Mouse (Mus musculus) MEL (cell line): ENCODE measurements around the gene Rfxank. TPM values are rescaled to one million over a fixed set of nuclear protein-coding genes. Genes with fewer than 3 reads are reported as not detected.

ENCODE experiments used
- DNase-seq: peaks from one replicate; pipeline ENCODE4 v3.0.0; 2011; ENCODE audit warnings: low read depth, low spot score
- H3K27ac ChIP-seq: 2 replicates; pipeline ENCODE4 v1.5.1; 2012; ENCODE audit warnings: low read depth, mild to moderate bottlenecking, control low read depth, low read length, moderate library complexity; ENCODE audit not compliant: control insufficient read depth
- H3K27me3 ChIP-seq, 2 experiments: fragments of 150-350 bp in 1 of 2; sonication (generic) in 1 of 2; 2 replicates each; pipeline ENCODE4 v1.6.1; 2012; ENCODE audit warnings: low read length in 2 of 2, mild to moderate bottlenecking in 2 of 2, improper control_type of control experiment in 1 of 2, moderate library complexity in 1 of 2; ENCODE audit not compliant: insufficient read depth in 2 of 2, control insufficient read depth in 1 of 2
- H3K36me3 ChIP-seq, 2 experiments: 2 replicates each; pipeline ENCODE4 v1.6.1; 2012 to 2014; ENCODE audit warnings: low read length in 2 of 2, improper control_type of control experiment in 1 of 2, inconsistent platforms in 1 of 2, mild to moderate bottlenecking in 1 of 2; ENCODE audit not compliant: insufficient read depth in 2 of 2, control insufficient read depth in 1 of 2
- H3K4me1 ChIP-seq, 2 experiments: fragments of 150-350 bp in 1 of 2; sonication (generic) in 1 of 2; 2 replicates each; pipeline ENCODE4 v1.6.1; 2012; ENCODE audit warnings: low read length in 2 of 2, improper control_type of control experiment in 1 of 2, mild to moderate bottlenecking in 1 of 2; ENCODE audit not compliant: insufficient read depth in 2 of 2, control insufficient read depth in 1 of 2
- H3K4me3 ChIP-seq, 2 experiments: fragments of 150-350 bp in 1 of 2; sonication (generic) in 1 of 2; 2 replicates each; pipeline ENCODE4 v1.5.1; 2012; ENCODE audit warnings: low read depth in 2 of 2, low read length in 2 of 2, mild to moderate bottlenecking in 2 of 2, moderate library complexity in 2 of 2, control low read depth in 1 of 2, improper control_type of control experiment in 1 of 2; ENCODE audit not compliant: control insufficient read depth in 1 of 2, insufficient read depth in 1 of 2
- H3K79me2 ChIP-seq: 2 replicates; pipeline ENCODE4 v1.6.1; 2012; ENCODE audit warnings: mild to moderate bottlenecking, low read length, moderate library complexity; ENCODE audit not compliant: control insufficient read depth, poor library complexity, insufficient read depth
- H3K9ac ChIP-seq: 2 replicates; pipeline ENCODE4 v1.6.1; 2012; ENCODE audit warnings: low read depth, mild to moderate bottlenecking, control low read depth, low read length, moderate library complexity; ENCODE audit not compliant: control insufficient read depth, poor library complexity, severe bottlenecking
- H3K9me3 ChIP-seq: fragments of 150-350 bp; sonication (generic); replicated peaks from 2 replicates; pipeline ENCODE4 v1.6.1; 2012; ENCODE audit warnings: mild to moderate bottlenecking, low read length, improper control_type of control experiment, moderate library complexity; ENCODE audit not compliant: insufficient read depth
- BHLHE40 ChIP-seq: IDR thresholded peaks from 2 replicates; pipeline ENCODE4 v1.6.1; 2012; ENCODE audit warnings: low read depth, mild to moderate bottlenecking, inconsistent platforms, low read length, improper control_type of control experiment, borderline replicate concordance
- CHD2 ChIP-seq: IDR thresholded peaks from 2 replicates; pipeline ENCODE4 v1.6.1; 2011; ENCODE audit warnings: low read length, improper control_type of control experiment
- E2F4 ChIP-seq: IDR thresholded peaks from 2 replicates; pipeline ENCODE4 v1.6.1; 2011; ENCODE audit warnings: low read depth, low read length, improper control_type of control experiment, borderline replicate concordance
- ELF1 ChIP-seq: IDR thresholded peaks from 2 replicates; pipeline ENCODE4 v1.6.1; 2014; ENCODE audit warnings: low read depth, mild to moderate bottlenecking, inconsistent platforms, low read length, improper control_type of control experiment, moderate library complexity
- EP300 ChIP-seq, 2 experiments: IDR thresholded peaks; 2 replicates each; pipeline ENCODE4 v1.6.1; 2011; ENCODE audit warnings: improper control_type of control experiment in 2 of 2, low read length in 2 of 2, low read depth in 1 of 2, mild to moderate bottlenecking in 1 of 2
- ETS1 ChIP-seq: IDR thresholded peaks from 2 replicates; pipeline ENCODE4 v1.6.1; 2012; ENCODE audit warnings: low read depth, mild to moderate bottlenecking, inconsistent platforms, low read length, improper control_type of control experiment, moderate library complexity
- GABPA ChIP-seq: IDR thresholded peaks from 2 replicates; pipeline ENCODE4 v1.6.1; 2012; ENCODE audit warnings: low read depth, mild to moderate bottlenecking, inconsistent platforms, low read length, improper control_type of control experiment, moderate library complexity
- GATA1 ChIP-seq: IDR thresholded peaks from 2 replicates; pipeline ENCODE4 v1.6.1; 2011; ENCODE audit warnings: low read depth, low read length, improper control_type of control experiment
- HCFC1 ChIP-seq: IDR thresholded peaks from 2 replicates; pipeline ENCODE4 v1.6.1; 2012; ENCODE audit warnings: low read depth, mild to moderate bottlenecking, inconsistent platforms, low read length, improper control_type of control experiment, moderate library complexity
- JUND ChIP-seq: IDR thresholded peaks from 2 replicates; pipeline ENCODE4 v1.6.1; 2011; ENCODE audit warnings: low read depth, mild to moderate bottlenecking, improper control_type of control experiment, low read length
- KAT2A ChIP-seq: conservative IDR thresholded peaks from 2 replicates; pipeline ENCODE4 v1.6.1; 2012; ENCODE audit warnings: low read depth, low read length, improper control_type of control experiment, inconsistent platforms
- MAFK ChIP-seq: IDR thresholded peaks from 2 replicates; pipeline ENCODE4 v1.6.1; 2011; ENCODE audit warnings: low read depth, mild to moderate bottlenecking, low read length, improper control_type of control experiment, borderline replicate concordance
- MAX ChIP-seq: IDR thresholded peaks from 2 replicates; pipeline ENCODE4 v1.6.1; 2011; ENCODE audit warnings: low read length, improper control_type of control experiment
- MAZ ChIP-seq: IDR thresholded peaks from 2 replicates; pipeline ENCODE4 v1.6.1; 2012; ENCODE audit warnings: low read depth, mild to moderate bottlenecking, inconsistent platforms, low read length, improper control_type of control experiment
- MEF2A ChIP-seq: IDR thresholded peaks from 2 replicates; pipeline ENCODE4 v1.6.1; 2014; ENCODE audit warnings: low read depth, mild to moderate bottlenecking, inconsistent platforms, low read length, improper control_type of control experiment; ENCODE audit not compliant: poor library complexity, insufficient replicate concordance, severe bottlenecking; ENCODE audit errors: extremely low read depth
- MYB ChIP-seq: IDR thresholded peaks from 2 replicates; pipeline ENCODE4 v1.6.1; 2011; ENCODE audit warnings: mild to moderate bottlenecking, low read depth, low read length, improper control_type of control experiment
- POLR2A ChIP-seq, 2 experiments: IDR thresholded peaks; 2 replicates each; pipeline ENCODE4 v1.6.1; 2011 to 2012; ENCODE audit warnings: low read length in 2 of 2, mild to moderate bottlenecking in 2 of 2, control low read depth in 1 of 2, improper control_type of control experiment in 1 of 2, low read depth in 1 of 2, moderate library complexity in 1 of 2; ENCODE audit not compliant: control insufficient read depth in 1 of 2, insufficient read depth in 1 of 2, poor library complexity in 1 of 2
- POLR2AphosphoS5 ChIP-seq: IDR thresholded peaks from 2 replicates; pipeline ENCODE4 v1.6.1; 2012; ENCODE audit warnings: low read depth, borderline replicate concordance, mild to moderate bottlenecking, inconsistent platforms, low read length, moderate library complexity, mixed read lengths
- SIN3A ChIP-seq: IDR thresholded peaks from 2 replicates; pipeline ENCODE4 v1.6.1; 2012; ENCODE audit warnings: low read length, improper control_type of control experiment, inconsistent platforms
- TCF12 ChIP-seq: IDR thresholded peaks from 2 replicates; pipeline ENCODE4 v1.6.1; 2014; ENCODE audit warnings: low read depth, mild to moderate bottlenecking, inconsistent platforms, low read length, improper control_type of control experiment, moderate library complexity
- UBTF ChIP-seq: IDR thresholded peaks from 2 replicates; pipeline ENCODE4 v1.6.1; 2012; ENCODE audit warnings: low read depth, mild to moderate bottlenecking, inconsistent platforms, low read length, improper control_type of control experiment, moderate library complexity, borderline replicate concordance; ENCODE audit not compliant: insufficient read depth
- USF1 ChIP-seq: IDR thresholded peaks from 2 replicates; pipeline ENCODE4 v1.6.1; 2014; ENCODE audit warnings: low read depth, mild to moderate bottlenecking, inconsistent platforms, low read length, improper control_type of control experiment, moderate library complexity
- ZNF384 ChIP-seq: IDR thresholded peaks from 2 replicates; pipeline ENCODE4 v1.6.1; 2012; ENCODE audit warnings: low read depth, mild to moderate bottlenecking, inconsistent platforms, low read length, improper control_type of control experiment
- polyA plus RNA-seq, 2 experiments: library from polyadenylated mRNA; stranded (reverse) in 1 of 2; unstranded in 1 of 2; fragments of >175 nt in 1 of 2; fragments of >200 nt in 1 of 2; gene quantifications; 2 replicates each; pipeline versions ENCODE4 v1.2.1 to v1.2.4; 2012; ENCODE audit warnings: low replicate concordance in 2 of 2, low read depth in 1 of 2; ENCODE audit not compliant: insufficient read length in 2 of 2, insufficient read depth in 1 of 2, missing spikeins in 1 of 2
- total RNA-seq: library from RNA; depleted of rRNA; stranded (reverse); fragments of 300-350 nt; gene quantifications from 2 replicates; pipeline ENCODE4 v1.2.3, GENCODE M21; 2012

The Rfxank gene
- total and polyA plus RNA-seq, 3 experiments, result 5.0 to 7.2 TPM; not detected in 1

DNA sequence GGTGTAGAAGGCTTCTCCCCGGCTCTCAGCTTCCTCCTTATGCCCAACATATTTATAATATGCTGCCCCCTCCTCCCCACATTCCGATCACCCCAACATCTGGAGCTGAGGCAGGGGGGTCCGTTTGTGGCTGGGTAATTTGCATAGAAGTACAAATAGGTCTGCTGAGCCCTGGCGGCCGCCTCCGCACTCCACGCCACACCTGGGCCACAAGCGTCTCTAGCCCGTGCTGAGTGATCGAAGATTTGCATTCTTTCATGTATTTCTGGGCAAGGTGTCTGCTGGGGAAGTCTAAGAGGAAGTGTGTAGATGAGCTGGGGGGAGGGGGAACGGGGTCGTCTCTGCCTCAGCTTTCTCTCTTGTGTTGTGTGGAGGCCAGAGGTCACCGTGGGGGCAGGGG, 21.1 kb upstream of the Rfxank start:
- H3K4me3 ChIP-seq, result no peak overlapping the region
- no peaks in the 10 kb centered on the region for H3K9me3 ChIP-seq
- TF ChIP-seq MEF2A, result no peak
- H3K9ac ChIP-seq, result no peak overlapping the region
- DNase-seq, result no peak
- H3K4me1 ChIP-seq, result peaks cover 2 to 18% of the 10 kb centered on the region in 2 experiments
- H3K36me3 ChIP-seq, result peaks cover 0 to 9% of the 10 kb centered on the region in 2 experiments; a peak in 2 of 4 replicates
- no peak overlapping the region for H3K27ac ChIP-seq
- no peaks in the 10 kb centered on the region; the same call in 1 of the 2 replicates for H3K79me2 ChIP-seq
- H3K27me3 ChIP-seq, result no peaks in the 10 kb centered on the region

DNA sequence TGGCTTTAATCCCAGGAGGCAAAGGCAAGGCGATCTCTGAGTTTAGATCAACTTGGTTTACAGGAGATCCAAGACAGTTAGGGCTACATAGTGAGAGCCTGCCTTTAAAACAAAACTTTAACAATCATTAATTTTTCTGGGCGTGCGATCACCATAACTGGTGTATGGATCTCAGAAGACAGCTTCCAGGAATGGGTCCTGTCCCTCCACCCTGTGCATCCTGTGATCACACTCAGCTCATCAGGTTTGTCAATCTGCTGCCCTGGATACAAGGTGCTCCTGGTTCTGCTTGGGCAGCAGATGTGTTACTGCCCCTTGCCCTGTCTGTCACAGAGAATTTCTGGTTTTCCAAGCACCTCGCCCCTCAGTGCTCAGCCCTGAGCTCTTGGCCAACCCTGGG, 20.3 kb upstream of the Rfxank start:
- DNase-seq, result no peak
- peaks cover 0 to 9% of the 10 kb centered on the region in 2 experiments; a peak in 2 of 4 replicates for H3K36me3 ChIP-seq
- no peaks in the 10 kb centered on the region for H3K9me3 ChIP-seq
- no peaks in the 10 kb centered on the region for H3K27me3 ChIP-seq
- H3K79me2 ChIP-seq, result no peaks in the 10 kb centered on the region; the same call in 1 of the 2 replicates
- no peak for TF ChIP-seq GABPA
- no peak for TF ChIP-seq GATA1
- no peak for TF ChIP-seq POLR2A (IDR thresholded peaks at IDR 0.05; ENCODE audit: control insufficient read depth in 1 of 2, insufficient read depth in 1 of 2, low read depth in 1 of 2, low read length in 2 of 2, poor library complexity in 1 of 2)
- no peak for TF ChIP-seq E2F4
- no peak for TF ChIP-seq ELF1
- TF ChIP-seq EP300 (IDR thresholded peaks at IDR 0.05; ENCODE audit: low read depth in 1 of 2, low read length in 2 of 2), result no peak
- TF ChIP-seq MYB, result no peak
- TF ChIP-seq MAZ, result no peak
- TF ChIP-seq ZNF384, result no peak
- no peak for TF ChIP-seq ETS1
- TF ChIP-seq BHLHE40, result no peak
- H3K4me1 ChIP-seq, result peaks cover 2 to 18% of the 10 kb centered on the region in 2 experiments
- H3K4me3 ChIP-seq, result peak overlapping the region; percentile 71 to 73
- peak overlapping the region; percentile 75 for H3K9ac ChIP-seq
- peak overlapping the region; percentile 38 for H3K27ac ChIP-seq

DNA sequence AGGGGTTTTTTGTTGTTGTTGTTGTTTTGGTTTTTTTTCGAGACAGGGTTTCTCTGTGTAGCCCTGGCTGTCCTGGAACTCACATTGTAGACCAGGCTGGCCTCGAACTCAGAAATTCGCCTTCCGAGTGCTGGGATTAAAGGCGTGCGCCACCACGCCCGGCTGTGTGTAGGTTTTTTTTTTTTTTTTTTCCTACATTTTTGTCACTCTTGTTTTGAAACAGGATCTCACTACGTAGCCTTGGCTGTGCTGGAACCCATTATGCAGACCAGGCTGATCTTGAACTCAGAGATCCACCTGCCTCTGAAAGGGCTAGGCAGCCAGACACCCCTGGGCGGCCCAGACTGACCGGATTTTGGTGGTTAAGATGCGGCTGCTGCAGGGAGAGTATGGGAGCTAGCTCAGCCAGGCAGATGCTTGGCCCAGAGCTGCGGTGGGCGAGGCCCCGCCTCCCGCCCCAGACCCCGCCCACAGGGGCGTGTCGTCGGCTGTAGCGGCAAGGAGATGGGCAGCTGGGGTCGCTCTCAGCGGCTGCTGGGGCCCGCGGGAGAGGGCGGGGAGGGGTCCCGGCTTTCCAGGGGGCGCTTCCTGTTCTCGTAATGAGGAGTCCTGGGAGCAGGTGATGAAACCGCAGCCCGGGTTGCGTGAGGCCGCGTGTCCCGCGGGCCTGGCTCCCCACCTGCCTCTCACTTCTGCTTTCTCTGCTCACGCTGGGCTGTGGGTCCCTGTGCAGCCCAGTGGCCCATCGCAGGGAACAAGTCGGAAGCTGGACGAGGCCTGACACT, 19.3 kb upstream of the Rfxank start:
- DNase-seq, result peak; percentile 86
- Histone ChIP-seq H3K36me3 (peaks cover 0 to 9% of the 10 kb centered on the region in 2 experiments; a peak in 2 of 4 replicates), H3K4me1 (peaks cover 2 to 18% of the 10 kb centered on the region in 2 experiments), H3K27me3 (no peaks in the 10 kb centered on the region), H3K9ac (peak overlapping the region; percentile 75), H3K27ac (peak overlapping the region; percentile 38), H3K9me3 (no peaks in the 10 kb centered on the region), H3K4me3 (peak overlapping the region; percentile 71 to 73), H3K79me2 (no peaks in the 10 kb centered on the region; the same call in 1 of the 2 replicates)
- TF ChIP-seq TCF12 (peak; percentile 6; the same call in 1 of the 2 replicates), USF1 (0 out of 2 replicates have a peak, but pooled peaks have one; percentile 29), POLR2A (IDR thresholded peaks at IDR 0.05; ENCODE audit: control insufficient read depth in 1 of 2, insufficient read depth in 1 of 2, low read depth in 1 of 2, low read length in 2 of 2, poor library complexity in 1 of 2) (peak; percentile 64 to 66; a peak in 3 of 4 replicates), ELF1 (0 out of 2 replicates have a peak, but pooled peaks have one; percentile 20), CHD2 (no peak), KAT2A (no peak), BHLHE40 (no peak), SIN3A (no peak; the same call in 1 of the 2 replicates), MAX (peak; percentile 86), GABPA (no peak), UBTF (no peak), MAFK (no peak), HCFC1 (peak; percentile 71), POLR2AphosphoS5 (no peak), ZNF384 (peak; percentile 71), JUND (no peak)
